Mouse (Mus musculus) gastrocnemius, adult 18-20 months (tissue): ENCODE measurements around the gene Pld1. TPM values are rescaled to one million over a fixed set of nuclear protein-coding genes. Genes with fewer than 3 reads are reported as not detected.

Source experiments
- DNase-seq: peaks from one replicate; pipeline ENCODE4 v3.0.0; 2021; ENCODE audit warnings: low spot score
- total RNA-seq, 2 experiments: library from RNA; stranded (reverse); gene quantifications; 2 replicates each; pipeline ENCODE4 v1.2.3; 2021

Gene Pld1
- total RNA-seq, 2 experiments from 2014 or later: 4.4 to 5.4 TPM

GRCm38 (mm10) chr3:28145461-28145860 lies 207.0 kb downstream of the Pld1 start:
- DNase-seq: no peak

- DNase-seq: no peak
Measured at GRCm38 (mm10) chr3:28149656-28150256, 211.3 kb downstream of the Pld1 start.

DNA sequence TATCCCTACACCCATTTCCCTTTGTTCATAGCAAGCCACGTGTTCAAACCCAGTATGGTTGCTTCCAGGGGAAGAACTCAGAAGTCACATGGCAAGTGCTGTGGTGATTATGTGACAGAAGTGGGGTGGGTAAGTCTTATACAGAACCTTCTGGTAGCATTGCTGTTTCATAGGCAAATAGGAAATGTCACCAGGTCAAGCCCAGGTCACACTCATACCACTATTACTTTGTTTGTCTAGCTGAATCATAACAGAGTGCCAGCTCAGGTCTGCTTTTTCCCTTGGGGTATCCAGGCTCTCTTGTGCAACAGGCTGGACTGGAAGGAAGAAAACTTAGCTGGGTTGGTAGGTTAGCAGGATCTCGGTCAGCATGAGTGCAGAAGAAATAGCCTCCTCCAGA lies 219.5 kb downstream of the Pld1 start:
- no peak for DNase-seq

DNA sequence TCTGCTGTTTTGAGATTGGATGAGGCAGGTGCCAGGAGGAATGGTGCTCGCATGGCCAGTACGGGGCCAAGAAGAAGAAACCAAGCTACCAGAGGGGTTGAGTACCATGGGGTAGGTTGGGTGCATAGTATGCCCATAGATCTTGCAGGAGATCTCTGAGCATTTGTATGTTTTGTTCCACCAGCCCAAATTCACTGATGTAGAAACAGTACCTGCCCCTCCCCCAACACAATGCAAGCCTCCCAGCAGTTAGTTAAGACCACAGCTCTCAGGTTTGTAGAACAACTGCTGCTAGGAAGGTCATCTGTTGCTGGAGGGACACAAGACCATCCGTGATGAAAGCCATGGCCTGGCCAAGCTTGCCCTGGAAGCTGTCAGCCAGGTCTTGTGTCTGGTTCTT lies 220.4 kb downstream of the Pld1 start:
- no peak for DNase-seq

DNA sequence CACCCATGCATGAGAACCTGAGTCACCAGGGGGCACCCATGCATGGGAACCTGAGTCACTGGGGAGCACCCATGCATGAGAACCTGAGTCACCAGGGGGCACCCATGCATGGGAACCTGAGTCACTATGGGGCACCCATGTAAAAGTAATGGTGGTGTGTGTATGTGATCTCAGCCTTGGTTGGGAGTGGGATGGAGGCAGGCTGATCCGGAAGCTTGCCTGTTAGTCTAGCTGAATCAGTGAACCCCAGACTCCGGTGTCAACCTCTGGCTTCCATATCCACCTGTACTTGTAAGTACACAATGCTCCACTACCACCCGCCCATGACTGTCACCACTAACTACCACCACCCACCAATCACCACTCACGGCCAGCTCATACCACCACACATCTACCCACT lies 223.9 kb downstream of the Pld1 start:
- DNase-seq: no peak

GRCm38 (mm10) chr3:28164678-28165077 lies 226.2 kb downstream of the Pld1 start:
- DNase-seq: no peak

GRCm38 (mm10) chr3:28165598-28165997 lies 227.1 kb downstream of the Pld1 start:
- DNase-seq: peak; percentile 71

DNA sequence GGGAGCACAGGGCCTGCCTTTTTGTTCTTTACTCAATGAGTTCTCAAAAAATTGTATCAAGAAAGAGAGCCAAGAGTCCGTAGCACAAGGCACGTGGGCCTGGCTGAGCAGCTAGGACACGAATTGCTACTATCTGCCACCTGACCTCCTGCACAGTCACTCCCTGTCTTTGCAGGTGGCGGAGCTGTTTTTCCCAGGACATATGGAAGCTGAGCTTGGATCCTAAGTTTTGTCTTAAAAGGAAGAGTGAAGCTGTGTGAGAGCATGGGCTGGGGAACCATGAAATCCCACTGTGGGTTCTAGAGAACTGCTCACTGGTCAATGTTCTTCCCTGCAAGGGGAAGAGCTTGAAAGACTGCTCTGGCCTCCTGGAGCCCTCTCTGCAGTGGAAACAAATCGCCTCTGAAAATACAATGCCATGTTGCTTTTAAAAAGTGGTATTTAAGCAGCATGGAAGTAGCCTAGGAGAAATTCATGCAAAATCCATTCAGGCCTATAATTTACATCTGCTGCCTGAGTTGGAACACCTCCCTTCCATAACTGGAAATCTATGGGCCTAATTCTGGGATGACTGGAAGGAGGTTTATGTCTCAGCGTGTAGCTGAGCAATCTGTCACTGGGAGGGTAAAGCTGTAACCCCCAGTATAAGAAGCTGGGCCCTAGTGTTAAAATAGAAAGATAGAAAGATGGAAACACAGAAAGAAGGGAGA lies 229.5 kb downstream of the Pld1 start:
- DNase-seq: no peak

DNA sequence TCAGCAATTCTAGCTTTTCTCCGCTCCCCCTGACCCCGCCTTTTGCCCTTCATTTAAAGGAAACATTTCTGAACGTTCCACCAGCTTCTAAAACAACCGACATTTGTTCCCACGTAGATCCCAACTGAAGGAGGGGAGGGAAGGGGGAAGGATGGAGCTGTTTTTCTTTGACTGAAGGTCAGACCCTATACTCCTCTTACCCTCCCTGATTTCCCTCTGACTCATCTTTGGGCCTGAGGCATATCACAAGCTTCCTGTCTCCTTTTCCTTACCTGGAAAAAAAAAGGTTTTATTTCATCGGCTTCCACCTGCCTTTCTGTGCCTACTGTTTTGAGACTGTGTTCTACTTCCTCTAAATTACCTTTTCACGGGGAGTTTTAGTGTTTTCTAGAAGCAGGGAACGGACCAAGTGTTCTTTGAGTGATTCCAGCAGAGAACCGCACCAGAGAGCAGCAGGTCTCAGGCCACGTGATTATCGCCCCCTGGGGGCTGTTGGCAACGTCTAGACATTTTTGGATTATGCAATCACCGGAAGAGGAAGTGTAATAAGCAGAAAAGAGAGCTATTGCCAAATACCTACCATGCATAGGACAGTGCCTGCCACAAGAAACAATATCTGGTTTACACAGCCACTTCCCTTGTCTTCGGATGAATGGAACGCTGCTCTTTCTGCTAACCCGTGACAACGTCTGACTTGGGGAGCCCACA lies 232.6 kb downstream of the Pld1 start:
- peak; percentile 56 for DNase-seq

DNA sequence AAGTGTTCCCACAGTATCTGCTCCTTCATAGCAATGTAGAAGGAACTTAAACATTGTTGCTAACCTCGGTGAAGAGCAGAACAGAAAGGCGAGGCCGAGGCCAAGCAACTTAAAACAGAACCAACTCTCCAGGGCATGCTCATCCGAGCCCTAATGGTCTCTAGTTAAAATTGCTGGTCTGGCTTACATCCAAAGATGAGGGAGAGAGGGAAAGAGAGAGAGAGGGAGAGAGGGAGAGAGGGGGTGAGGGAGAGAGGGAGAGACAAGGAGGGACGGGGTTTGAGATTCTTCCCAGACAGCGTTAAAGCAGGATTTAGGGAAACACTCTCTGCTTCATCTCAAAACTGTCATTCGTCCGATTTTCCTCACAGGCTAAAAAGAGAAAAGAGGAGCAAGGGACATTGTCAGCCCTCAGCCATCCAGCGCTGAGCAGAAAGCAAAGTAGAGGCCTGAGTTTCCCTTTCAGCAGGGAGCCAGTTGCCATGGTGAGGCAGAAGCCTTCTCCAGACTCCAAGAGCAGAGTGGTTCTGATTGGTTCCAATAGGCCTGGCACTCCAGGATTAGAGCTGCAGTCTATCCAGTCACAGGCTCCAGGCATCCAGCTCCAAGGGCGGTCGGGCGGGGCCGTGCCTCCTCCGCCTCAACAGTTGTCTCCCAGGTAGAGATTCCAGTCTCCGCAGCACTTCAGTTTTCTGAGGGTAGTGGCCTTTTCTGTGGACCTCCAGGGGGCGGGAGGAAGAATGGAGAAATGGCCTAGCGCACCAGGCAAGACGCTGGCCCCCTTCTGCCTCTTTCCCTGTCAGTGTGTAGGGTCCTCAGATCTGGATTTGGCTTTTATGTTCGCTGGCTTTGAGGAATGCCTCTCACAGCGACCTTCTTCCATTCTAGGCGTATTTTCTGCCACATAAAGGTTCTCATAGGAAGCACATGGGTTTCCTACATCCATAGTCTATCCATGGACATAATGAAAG lies 237.8 kb downstream of the Pld1 start:
- DNase-seq: no peak

DNA sequence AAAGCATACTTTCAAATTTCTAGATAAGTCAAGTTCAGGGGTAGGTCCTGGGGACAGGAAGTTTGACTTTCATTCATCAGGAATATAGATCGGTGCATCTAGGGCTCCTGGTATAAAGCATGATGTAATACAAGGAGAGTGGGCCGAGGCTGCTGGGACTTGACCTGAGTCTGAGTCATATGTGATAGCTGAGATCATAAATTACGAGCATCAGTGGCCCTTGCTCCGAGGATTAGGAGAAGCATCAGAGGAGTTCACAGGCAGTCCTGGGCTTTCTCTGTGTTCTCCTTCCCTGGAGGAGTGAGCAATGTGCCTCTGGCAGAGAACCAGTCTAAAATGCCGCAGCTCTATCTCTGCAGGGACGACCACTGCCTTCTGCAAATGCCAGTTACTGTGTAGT lies 239.8 kb downstream of the Pld1 start:
- no peak for DNase-seq

Other genes starting within 250 kb of the Pld1 start
- 10 to 100 TPM; 13.9 to 18.5 TPM for gene Fndc3b, start 227.4 kb upstream of the Pld1 start, total RNA-seq
- not detected for gene Tmem212, start 42.3 kb upstream of the Pld1 start, total RNA-seq